Mouse (Mus musculus) 3T3-L1 (cell line): ENCODE data around the gene Tmem248.

ENCODE experiments used
- DNase-seq: peaks from one replicate; pipeline ENCODE4 v3.0.0-alpha.2; 2015; ENCODE audit warnings: low read depth, low spot score

Tmem248 gene

GRCm38 (mm10) chr5:130216781-130217180 lies at the start of gene Tmem248:
TSS of gene Tmem248 (plus strand) at chr5:130217081.
- no peak for DNase-seq

- DNase-seq: peak; percentile 58
Measured at GRCm38 (mm10) chr5:130169109-130169508, 47.8 kb upstream of the Tmem248 start.

GRCm38 (mm10) chr5:130170666-130171422 lies 46.0 kb upstream of the Tmem248 start:
- DNase-seq: peak; percentile 52

GRCm38 (mm10) chr5:130171423-130171954 lies 45.4 kb upstream of the Tmem248 start, which contains the start of gene Rabgef1:
TSS of gene Rabgef1 (plus strand) at chr5:130171798.
- DNase-seq: peak; percentile 93

GRCm38 (mm10) chr5:130171956-130172601 lies 44.8 kb upstream of the Tmem248 start:
- peak; percentile 89 for DNase-seq

GRCm38 (mm10) chr5:130173012-130173411 lies 43.9 kb upstream of the Tmem248 start:
- no peak for DNase-seq

- no peak for DNase-seq
Measured at GRCm38 (mm10) chr5:130177871-130178270, 39.0 kb upstream of the Tmem248 start.

GRCm38 (mm10) chr5:130180362-130180761 lies 36.5 kb upstream of the Tmem248 start:
- DNase-seq: peak; percentile 27

- DNase-seq: no peak
Measured at GRCm38 (mm10) chr5:130181740-130182540, 34.9 kb upstream of the Tmem248 start.

GRCm38 (mm10) chr5:130182541-130182821 lies 34.4 kb upstream of the Tmem248 start:
- peak; percentile 53 for DNase-seq

- DNase-seq: no peak
Measured at GRCm38 (mm10) chr5:130184193-130184856, 32.6 kb upstream of the Tmem248 start.

GRCm38 (mm10) chr5:130185312-130185711 lies 31.6 kb upstream of the Tmem248 start:
- peak; percentile 78 for DNase-seq

- peak; percentile 36 for DNase-seq
Measured at GRCm38 (mm10) chr5:130187383-130187782, 29.5 kb upstream of the Tmem248 start.

- no peak for DNase-seq
Measured at GRCm38 (mm10) chr5:130190909-130191308, 26.0 kb upstream of the Tmem248 start.

GRCm38 (mm10) chr5:130191865-130192264 lies 25.0 kb upstream of the Tmem248 start:
- DNase-seq: no peak

- DNase-seq: no peak
Measured at GRCm38 (mm10) chr5:130192356-130192944, 24.4 kb upstream of the Tmem248 start.

GRCm38 (mm10) chr5:130193760-130194159 lies 23.1 kb upstream of the Tmem248 start:
- DNase-seq: no peak

GRCm38 (mm10) chr5:130196307-130196706 lies 20.6 kb upstream of the Tmem248 start:
- no peak for DNase-seq

GRCm38 (mm10) chr5:130197454-130197853 lies 19.4 kb upstream of the Tmem248 start:
- no peak for DNase-seq

- no peak for DNase-seq
Measured at GRCm38 (mm10) chr5:130197981-130198380, 18.9 kb upstream of the Tmem248 start.
